Mouse (Mus musculus) erythroblast, embryonic 14.5 days (primary cell): ENCODE measurements around the gene Tti1.

Source experiments
- GATA1 ChIP-seq: IDR thresholded peaks from 2 replicates; pipeline ENCODE4 v1.6.1; 2012; ENCODE audit warnings: low read length, inconsistent platforms, mixed read lengths
- TAL1 ChIP-seq: IDR thresholded peaks from 3 replicates; pipeline ENCODE4 v1.6.1; 2012; ENCODE audit warnings: low read length, inconsistent platforms, mixed read lengths

DNA sequence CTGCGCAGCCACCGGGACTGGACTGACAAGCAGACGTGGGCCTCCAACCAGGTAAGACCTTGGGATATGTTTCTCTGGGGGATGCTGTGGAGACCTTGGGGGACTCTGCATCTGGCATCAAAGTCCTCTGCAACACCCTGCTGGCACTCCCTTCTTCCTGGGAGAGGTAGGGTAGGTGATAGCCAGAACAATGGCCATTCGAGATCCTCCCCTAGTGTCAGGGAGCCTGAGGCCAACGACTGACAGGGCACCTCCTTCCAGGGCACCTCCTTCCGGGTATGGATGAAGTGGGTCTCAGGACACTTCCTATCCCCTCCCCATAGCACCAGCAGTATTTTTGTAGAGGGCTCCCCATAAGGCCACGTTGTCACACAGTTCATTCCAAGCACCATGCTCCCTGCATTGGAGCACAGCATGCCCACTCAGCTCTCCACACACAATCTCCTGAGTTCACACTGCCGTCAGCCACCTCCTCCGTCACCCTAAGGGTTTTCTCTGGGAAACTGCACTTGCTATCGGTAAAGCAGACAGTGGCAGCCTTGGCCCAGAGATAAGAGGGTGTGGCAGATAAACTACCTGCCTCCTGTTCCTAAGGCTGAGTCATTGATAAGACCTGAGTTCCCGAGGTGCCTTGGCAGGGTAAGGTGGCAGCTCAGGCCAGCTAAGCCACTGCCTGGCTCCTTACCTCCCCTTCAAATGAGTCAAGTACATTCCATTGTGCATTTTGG, 92.6 kb downstream of the Tti1 start:
- no peak; the same call in 1 of the 2 replicates for TF ChIP-seq GATA1
- TF ChIP-seq TAL1, result no peak
